Mouse (Mus musculus) MEL (cell line): ENCODE measurements around the gene Tbc1d30. TPM values are rescaled to one million over a fixed set of nuclear protein-coding genes. Genes with fewer than 3 reads are reported as not detected.

Experiments
- DNase-seq: peaks from one replicate; pipeline ENCODE4 v3.0.0; 2011; ENCODE audit warnings: low read depth, low spot score
- H3K27ac ChIP-seq: 2 replicates; pipeline ENCODE4 v1.5.1; 2012; ENCODE audit warnings: low read depth, mild to moderate bottlenecking, control low read depth, low read length, moderate library complexity; ENCODE audit not compliant: control insufficient read depth
- H3K27me3 ChIP-seq, 2 experiments: fragments of 150-350 bp in 1 of 2; sonication (generic) in 1 of 2; 2 replicates each; pipeline ENCODE4 v1.6.1; 2012; ENCODE audit warnings: low read length in 2 of 2, mild to moderate bottlenecking in 2 of 2, improper control_type of control experiment in 1 of 2, moderate library complexity in 1 of 2; ENCODE audit not compliant: insufficient read depth in 2 of 2, control insufficient read depth in 1 of 2
- H3K36me3 ChIP-seq, 2 experiments: 2 replicates each; pipeline ENCODE4 v1.6.1; 2012 to 2014; ENCODE audit warnings: low read length in 2 of 2, improper control_type of control experiment in 1 of 2, inconsistent platforms in 1 of 2, mild to moderate bottlenecking in 1 of 2; ENCODE audit not compliant: insufficient read depth in 2 of 2, control insufficient read depth in 1 of 2
- H3K4me1 ChIP-seq, 2 experiments: fragments of 150-350 bp in 1 of 2; sonication (generic) in 1 of 2; 2 replicates each; pipeline ENCODE4 v1.6.1; 2012; ENCODE audit warnings: low read length in 2 of 2, improper control_type of control experiment in 1 of 2, mild to moderate bottlenecking in 1 of 2; ENCODE audit not compliant: insufficient read depth in 2 of 2, control insufficient read depth in 1 of 2
- H3K4me3 ChIP-seq, 2 experiments: fragments of 150-350 bp in 1 of 2; sonication (generic) in 1 of 2; 2 replicates each; pipeline ENCODE4 v1.5.1; 2012; ENCODE audit warnings: low read depth in 2 of 2, low read length in 2 of 2, mild to moderate bottlenecking in 2 of 2, moderate library complexity in 2 of 2, control low read depth in 1 of 2, improper control_type of control experiment in 1 of 2; ENCODE audit not compliant: control insufficient read depth in 1 of 2, insufficient read depth in 1 of 2
- H3K79me2 ChIP-seq: 2 replicates; pipeline ENCODE4 v1.6.1; 2012; ENCODE audit warnings: mild to moderate bottlenecking, low read length, moderate library complexity; ENCODE audit not compliant: control insufficient read depth, poor library complexity, insufficient read depth
- H3K9ac ChIP-seq: 2 replicates; pipeline ENCODE4 v1.6.1; 2012; ENCODE audit warnings: low read depth, mild to moderate bottlenecking, control low read depth, low read length, moderate library complexity; ENCODE audit not compliant: control insufficient read depth, poor library complexity, severe bottlenecking
- H3K9me3 ChIP-seq: fragments of 150-350 bp; sonication (generic); replicated peaks from 2 replicates; pipeline ENCODE4 v1.6.1; 2012; ENCODE audit warnings: mild to moderate bottlenecking, low read length, improper control_type of control experiment, moderate library complexity; ENCODE audit not compliant: insufficient read depth
- BHLHE40 ChIP-seq: IDR thresholded peaks from 2 replicates; pipeline ENCODE4 v1.6.1; 2012; ENCODE audit warnings: low read depth, mild to moderate bottlenecking, inconsistent platforms, low read length, improper control_type of control experiment, borderline replicate concordance
- CTCF ChIP-seq, 3 experiments: IDR thresholded peaks in 2 of 3; conservative IDR thresholded peaks in 1 of 3; 2 replicates each; pipeline ENCODE4 v1.5.1; 2011 to 2012; ENCODE audit warnings: low read length in 3 of 3, low read depth in 2 of 3, mild to moderate bottlenecking in 2 of 3, improper control_type of control experiment in 1 of 3, inconsistent platforms in 1 of 3, mixed read lengths in 1 of 3, moderate library complexity in 1 of 3; ENCODE audit not compliant: control insufficient read depth in 1 of 3, insufficient read depth in 1 of 3, poor library complexity in 1 of 3, severe bottlenecking in 1 of 3
- EP300 ChIP-seq, 2 experiments: IDR thresholded peaks; 2 replicates each; pipeline ENCODE4 v1.6.1; 2011; ENCODE audit warnings: improper control_type of control experiment in 2 of 2, low read length in 2 of 2, low read depth in 1 of 2, mild to moderate bottlenecking in 1 of 2
- GABPA ChIP-seq: IDR thresholded peaks from 2 replicates; pipeline ENCODE4 v1.6.1; 2012; ENCODE audit warnings: low read depth, mild to moderate bottlenecking, inconsistent platforms, low read length, improper control_type of control experiment, moderate library complexity
- JUND ChIP-seq: IDR thresholded peaks from 2 replicates; pipeline ENCODE4 v1.6.1; 2011; ENCODE audit warnings: low read depth, mild to moderate bottlenecking, improper control_type of control experiment, low read length
- KAT2A ChIP-seq: conservative IDR thresholded peaks from 2 replicates; pipeline ENCODE4 v1.6.1; 2012; ENCODE audit warnings: low read depth, low read length, improper control_type of control experiment, inconsistent platforms
- MAX ChIP-seq: IDR thresholded peaks from 2 replicates; pipeline ENCODE4 v1.6.1; 2011; ENCODE audit warnings: low read length, improper control_type of control experiment
- MAZ ChIP-seq: IDR thresholded peaks from 2 replicates; pipeline ENCODE4 v1.6.1; 2012; ENCODE audit warnings: low read depth, mild to moderate bottlenecking, inconsistent platforms, low read length, improper control_type of control experiment
- MEF2A ChIP-seq: IDR thresholded peaks from 2 replicates; pipeline ENCODE4 v1.6.1; 2014; ENCODE audit warnings: low read depth, mild to moderate bottlenecking, inconsistent platforms, low read length, improper control_type of control experiment; ENCODE audit not compliant: poor library complexity, insufficient replicate concordance, severe bottlenecking; ENCODE audit errors: extremely low read depth
- MXI1 ChIP-seq: IDR thresholded peaks from 2 replicates; pipeline ENCODE4 v1.6.1; 2011; ENCODE audit warnings: mild to moderate bottlenecking, low read depth, low read length, improper control_type of control experiment
- MYC ChIP-seq: IDR thresholded peaks from 2 replicates; pipeline ENCODE4 v1.6.1; 2011; ENCODE audit warnings: low read depth, mild to moderate bottlenecking, low read length, improper control_type of control experiment, moderate library complexity
- NRF1 ChIP-seq: IDR thresholded peaks from 2 replicates; pipeline ENCODE4 v1.6.1; 2014; ENCODE audit warnings: low read depth, mild to moderate bottlenecking, inconsistent platforms, low read length, improper control_type of control experiment, moderate library complexity; ENCODE audit not compliant: poor library complexity, insufficient read depth, severe bottlenecking
- RAD21 ChIP-seq: IDR thresholded peaks from 2 replicates; pipeline ENCODE4 v1.6.1; 2011; ENCODE audit warnings: mild to moderate bottlenecking, low read depth, low read length, improper control_type of control experiment
- RCOR1 ChIP-seq: IDR thresholded peaks from 2 replicates; pipeline ENCODE4 v1.6.1; 2012; ENCODE audit warnings: low read depth, mild to moderate bottlenecking, inconsistent platforms, low read length, improper control_type of control experiment
- SIN3A ChIP-seq: IDR thresholded peaks from 2 replicates; pipeline ENCODE4 v1.6.1; 2012; ENCODE audit warnings: low read length, improper control_type of control experiment, inconsistent platforms
- SMC3 ChIP-seq: IDR thresholded peaks from 2 replicates; pipeline ENCODE4 v1.6.1; 2011; ENCODE audit warnings: low read depth, low read length, improper control_type of control experiment
- TAL1 ChIP-seq: IDR thresholded peaks from 2 replicates; pipeline ENCODE4 v1.6.1; 2012; ENCODE audit warnings: mild to moderate bottlenecking, inconsistent platforms, low read length, moderate library complexity, mixed read lengths
- TBP ChIP-seq: IDR thresholded peaks from 2 replicates; pipeline ENCODE4 v1.8.0; 2011; ENCODE audit warnings: low read depth, low read length, improper control_type of control experiment
- ZKSCAN1 ChIP-seq: IDR thresholded peaks from 2 replicates; pipeline ENCODE4 v1.6.1; 2012; ENCODE audit warnings: low read depth, mild to moderate bottlenecking, inconsistent platforms, low read length, improper control_type of control experiment, moderate library complexity
- polyA plus RNA-seq, 2 experiments: library from polyadenylated mRNA; stranded (reverse) in 1 of 2; unstranded in 1 of 2; fragments of >175 nt in 1 of 2; fragments of >200 nt in 1 of 2; gene quantifications; 2 replicates each; pipeline versions ENCODE4 v1.2.1 to v1.2.4; 2012; ENCODE audit warnings: low replicate concordance in 2 of 2, low read depth in 1 of 2; ENCODE audit not compliant: insufficient read length in 2 of 2, insufficient read depth in 1 of 2, missing spikeins in 1 of 2
- total RNA-seq: library from RNA; depleted of rRNA; stranded (reverse); fragments of 300-350 nt; gene quantifications from 2 replicates; pipeline ENCODE4 v1.2.3, GENCODE M21; 2012

Tbc1d30 gene
- total and polyA plus RNA-seq, 3 experiments, result 0.35 to 2.1 TPM; not detected in 1

DNA sequence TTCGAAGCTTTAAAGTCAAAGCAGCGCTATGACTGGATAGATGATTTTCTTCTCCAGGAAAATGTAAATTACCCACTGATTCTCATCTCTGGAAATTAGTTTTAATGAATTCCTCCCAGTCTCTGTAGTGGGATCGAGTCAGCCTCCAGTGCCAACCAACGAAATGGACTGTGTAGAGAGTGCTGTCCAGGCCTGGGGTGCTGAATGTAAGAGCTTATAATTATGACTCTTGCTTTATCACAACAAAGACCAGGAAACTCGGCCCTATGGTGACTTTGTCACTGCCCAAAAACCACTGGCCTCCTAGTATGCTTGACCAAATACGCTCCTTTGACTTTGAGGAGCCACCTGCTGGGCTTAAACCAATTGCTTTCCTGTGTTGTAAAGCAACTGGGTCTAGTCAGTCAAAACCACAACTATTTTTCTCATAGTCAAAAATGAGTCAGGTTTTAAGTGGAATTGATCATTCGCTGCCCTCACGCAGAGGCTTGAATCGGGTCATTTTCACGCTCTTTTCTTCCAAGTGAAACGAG is 41.9 kb downstream of the Tbc1d30 start:
- no peaks in the 10 kb centered on the region for H3K79me2 ChIP-seq
- peak; percentile 36 for DNase-seq
- no peak for TF ChIP-seq ZKSCAN1
- TF ChIP-seq TAL1, result no peak
- no peak for TF ChIP-seq MYC
- no peak for TF ChIP-seq BHLHE40
- no peak for TF ChIP-seq RCOR1
- TF ChIP-seq MEF2A, result no peak
- TF ChIP-seq GABPA, result no peak
- TF ChIP-seq SIN3A, result no peak
- no peak for TF ChIP-seq NRF1
- no peak for TF ChIP-seq MXI1
- TF ChIP-seq MAZ, result no peak
- TF ChIP-seq TBP, result no peak
- no peak for TF ChIP-seq JUND
- no peak for TF ChIP-seq MAX
- no peak for TF ChIP-seq EP300 (IDR thresholded peaks at IDR 0.05; ENCODE audit: low read depth in 1 of 2, low read length in 2 of 2)
- TF ChIP-seq KAT2A, result no peak
- H3K27me3 ChIP-seq, result no peaks in the 10 kb centered on the region
- H3K4me3 ChIP-seq, result no peak overlapping the region
- H3K9ac ChIP-seq, result no peak overlapping the region
- no peaks in the 10 kb centered on the region for H3K36me3 ChIP-seq
- no peak overlapping the region for H3K27ac ChIP-seq
- H3K4me1 ChIP-seq, result no peaks in the 10 kb centered on the region
- no peaks in the 10 kb centered on the region for H3K9me3 ChIP-seq

DNA sequence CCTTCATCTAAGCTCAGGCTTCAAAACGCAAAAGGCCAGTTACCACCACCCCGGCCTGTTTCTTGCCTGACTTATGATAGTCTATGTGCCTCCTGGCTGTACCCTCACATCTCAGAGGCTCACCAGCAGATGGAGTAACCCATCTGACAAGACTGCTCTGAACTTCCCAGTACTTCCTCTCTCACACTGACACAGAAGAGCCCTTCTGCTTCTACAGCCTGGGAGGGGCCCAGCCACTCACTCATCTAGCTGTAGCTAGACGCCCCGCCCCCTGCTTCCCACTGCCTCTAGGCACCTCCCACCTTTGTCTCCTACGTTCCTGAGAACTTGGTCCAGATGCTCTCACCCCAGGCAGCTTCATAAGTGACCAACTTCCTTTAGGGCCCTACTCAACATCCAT is 45.6 kb downstream of the Tbc1d30 start:
- Histone ChIP-seq H3K36me3 (no peaks in the 10 kb centered on the region), H3K79me2 (no peaks in the 10 kb centered on the region), H3K4me3 (no peak overlapping the region), H3K9ac (no peak overlapping the region), H3K4me1 (no peaks in the 10 kb centered on the region), H3K27me3 (no peaks in the 10 kb centered on the region), H3K27ac (no peak overlapping the region), H3K9me3 (no peaks in the 10 kb centered on the region)
- DNase-seq, result peak; percentile 47
- TF ChIP-seq CTCF (IDR thresholded peaks at IDR 0.05 in 2 of 3, conservative IDR thresholded peaks at IDR 0.05 in 1 of 3; ENCODE audit: control insufficient read depth in 1 of 3, insufficient read depth in 1 of 3, low read depth in 2 of 3, low read length in 3 of 3, poor library complexity in 1 of 3, severe bottlenecking in 1 of 3) (peak in 1 of 3 experiments; percentile 24; a peak in 1 of 6 replicates), MXI1 (no peak), RAD21 (peak; percentile 7; the same call in 1 of the 2 replicates), SMC3 (peak; percentile 39)
